Mouse (Mus musculus) layer of hippocampus, postnatal 25 days (tissue): ENCODE results near the gene Fasn. TPM values are rescaled to one million over a fixed set of nuclear protein-coding genes. Genes with fewer than 3 reads are reported as not detected.

ENCODE experiments used
- DNase-seq, 2 experiments: peaks; one replicate each; pipeline ENCODE4 v3.0.0; 2022; ENCODE audit warnings: mixed read lengths in 2 of 2, low spot score in 1 of 2; ENCODE audit errors: extremely low spot score in 1 of 2
- total RNA-seq, 2 experiments: library from RNA; stranded (reverse); gene quantifications; 2 replicates each; pipeline ENCODE4 v1.2.3; 2021

Fasn gene
- total RNA-seq, 2 experiments from 2014 or later: 191 to 198 TPM

- no peak for DNase-seq
Observed at GRCm38 (mm10) chr11:120829757-120830532, 5.6 kb upstream of the Fasn start.

GRCm38 (mm10) chr11:120828416-120828815, 4.1 kb upstream of the Fasn start:
- DNase-seq: no peak

- DNase-seq: no peak
Observed at GRCm38 (mm10) chr11:120826016-120826953, 1.9 kb upstream of the Fasn start.

GRCm38 (mm10) chr11:120825289-120825863, 1.0 kb upstream of the Fasn start:
- no peak for DNase-seq

- DNase-seq: no peak
Observed at GRCm38 (mm10) chr11:120824787-120825288, 491 bp upstream of the Fasn start.

GRCm38 (mm10) chr11:120823551-120823947, 798 bp downstream of the Fasn start:
- DNase-seq: no peak

GRCm38 (mm10) chr11:120822831-120823550, 1.4 kb downstream of the Fasn start:
- DNase-seq: no peak

- DNase-seq: no peak
Observed at GRCm38 (mm10) chr11:120822321-120822720, 2.0 kb downstream of the Fasn start.

GRCm38 (mm10) chr11:120821076-120821922, 3.0 kb downstream of the Fasn start:
- no peak for DNase-seq

GRCm38 (mm10) chr11:120820546-120820945, 3.8 kb downstream of the Fasn start:
- DNase-seq: no peak

GRCm38 (mm10) chr11:120819556-120819955, 4.8 kb downstream of the Fasn start:
- no peak for DNase-seq

- no peak for DNase-seq
Observed at GRCm38 (mm10) chr11:120818251-120818650, 6.1 kb downstream of the Fasn start.

- DNase-seq: no peak
Observed at GRCm38 (mm10) chr11:120817358-120817757, 7.0 kb downstream of the Fasn start.

GRCm38 (mm10) chr11:120812068-120812467, 12.3 kb downstream of the Fasn start:
- DNase-seq: peak in 1 of 2 experiments; percentile 15

GRCm38 (mm10) chr11:120808010-120808409, 16.3 kb downstream of the Fasn start:
- no peak for DNase-seq

- DNase-seq: no peak
Observed at GRCm38 (mm10) chr11:120805375-120806298, 18.7 kb downstream of the Fasn start.

- no peak for DNase-seq
Observed at GRCm38 (mm10) chr11:120804769-120805168, 19.6 kb downstream of the Fasn start.

GRCm38 (mm10) chr11:120804274-120804673, 20.1 kb downstream of the Fasn start:
- no peak for DNase-seq
